In genomic region chr17:26849746-26850357, GRCm38 (mm10) we compare ENCODE assay signal across 8 mouse cellular contexts. TPM values are rescaled to one million over a fixed set of nuclear protein-coding genes. Genes with fewer than 3 reads are reported as not detected.
DNase-seq lines count a peak whose midpoint lies in the region; ATAC-seq and TF ChIP-seq lines count a peak whose summit lies in the region.

No protein-coding gene starts in this region.

- peak; percentile 10 for DNase-seq in adrenal gland, postnatal 10 days
- no peak for DNase-seq in adrenal gland, adult 18-20 months (ENCODE audit: low spot score in 2 of 2)
- no peak for DNase-seq in liver, postnatal 0 days
- no peak for DNase-seq in ovary, postnatal 36 days (ENCODE audit: low spot score)
- no peak for DNase-seq in layer of hippocampus, postnatal 14 days (ENCODE audit: low spot score in 2 of 2)
- DNase-seq in gastrocnemius, postnatal 36 days: no peak

- H3K4me1 ChIP-seq in embryonic facial prominence, embryonic 12.5 days: 0 out of 2 replicates have a peak, but pooled peaks cover 5% of the 10 kb centered on the region
- peaks cover 11% of the 10 kb centered on the region for H3K4me1 ChIP-seq in hindbrain, embryonic 16.5 days (ENCODE audit: control insufficient read depth, insufficient read depth, low read depth, low read length)
- peaks cover 5% of the 10 kb centered on the region for H3K4me1 ChIP-seq in liver, postnatal 0 days (ENCODE audit: insufficient read depth)

- TF ChIP-seq EP300 in liver, postnatal 0 days (IDR thresholded peaks at IDR 0.05; ENCODE audit: low read depth): no peak

- peak overlapping the region; percentile 19 for H3K4me3 ChIP-seq in embryonic facial prominence, embryonic 12.5 days
- H3K4me3 ChIP-seq in hindbrain, embryonic 16.5 days (ENCODE audit: low read length): peak overlapping the region; percentile 16
- H3K4me3 ChIP-seq in liver, postnatal 0 days (ENCODE audit: low read depth, low read length): peak overlapping the region; percentile 38

- H3K9me3 ChIP-seq in embryonic facial prominence, embryonic 12.5 days: no peaks in the 10 kb centered on the region
- no peaks in the 10 kb centered on the region for H3K9me3 ChIP-seq in hindbrain, embryonic 16.5 days (ENCODE audit: control insufficient read depth, low read length)
- H3K9me3 ChIP-seq in liver, postnatal 0 days (ENCODE audit: low read length): no peaks in the 10 kb centered on the region

- no peak overlapping the region for H3K27ac ChIP-seq in embryonic facial prominence, embryonic 12.5 days
- H3K27ac ChIP-seq in hindbrain, embryonic 16.5 days (ENCODE audit: low read depth, low read length): no peak overlapping the region
- no peak overlapping the region for H3K27ac ChIP-seq in liver, postnatal 0 days (ENCODE audit: low read depth)

- peak overlapping the region; percentile 38 for H3K4me2 ChIP-seq in embryonic facial prominence, embryonic 12.5 days (replicated peaks)
- H3K4me2 ChIP-seq in hindbrain, embryonic 16.5 days (ENCODE audit: low read length): peak overlapping the region; percentile 41
- peak overlapping the region; percentile 62 for H3K4me2 ChIP-seq in liver, postnatal 0 days (ENCODE audit: low read depth, low read length)

- under 1% methylated on average over 44 of the region's 44 CpGs for WGBS in embryonic facial prominence, embryonic 12.5 days
- under 1% methylated on average over 44 of the region's 44 CpGs for WGBS in hindbrain, embryonic 16.5 days
- WGBS in liver, postnatal 0 days (ENCODE audit: insufficient replicate concordance): 3% methylated on average over 44 of the region's 44 CpGs

- peaks cover 84% of the 10 kb centered on the region for H3K27me3 ChIP-seq in embryonic facial prominence, embryonic 12.5 days
- peaks cover 68% of the 10 kb centered on the region for H3K27me3 ChIP-seq in hindbrain, embryonic 16.5 days (replicated peaks; ENCODE audit: control insufficient read depth, insufficient read depth, low read length)
- H3K27me3 ChIP-seq in liver, postnatal 0 days (ENCODE audit: insufficient read depth, low read length): peaks cover 85% of the 10 kb centered on the region

- H3K36me3 ChIP-seq in embryonic facial prominence, embryonic 12.5 days: no peaks in the 10 kb centered on the region
- H3K36me3 ChIP-seq in hindbrain, embryonic 16.5 days (ENCODE audit: control insufficient read depth, insufficient read depth, low read length): no peaks in the 10 kb centered on the region
- no peaks in the 10 kb centered on the region for H3K36me3 ChIP-seq in liver, postnatal 0 days (replicated peaks; ENCODE audit: insufficient read depth, low read length)

- TF ChIP-seq CTCF in liver, postnatal 0 days (IDR thresholded peaks at IDR 0.05; ENCODE audit: low read depth): no peak

- no peak for ATAC-seq in embryonic facial prominence, embryonic 12.5 days (ENCODE audit: insufficient number of reproducible peaks, insufficient read depth, low FRiP score, low TSS enrichment)
- no peak for ATAC-seq in hindbrain, embryonic 16.5 days
- ATAC-seq in liver, postnatal 0 days: no peak

- intact Hi-C loops in gastrocnemius, postnatal 36 days (cut with DNase I): no loop called here

- H3K9ac ChIP-seq in embryonic facial prominence, embryonic 12.5 days: no peak overlapping the region
- H3K9ac ChIP-seq in hindbrain, embryonic 16.5 days (ENCODE audit: low read depth, low read length): no peak overlapping the region
- no peak overlapping the region for H3K9ac ChIP-seq in liver, postnatal 0 days (replicated peaks)

RNA-seq across cellular contexts. Expression of gene Nkx2-5, which starts 5.0 kb away (rescaled TPM):
- not detected for total RNA-seq in adrenal gland, postnatal 10 days (2021)
- total RNA-seq in adrenal gland, adult 18-20 months (2021): not detected
- 2.6 and 3.1 TPM in 2 replicates for polyA plus RNA-seq in embryonic facial prominence, embryonic 12.5 days (2016; fragmentation: Nextera tagmentation; extraction: Ambion mirVana)
- polyA plus RNA-seq in hindbrain, embryonic 16.5 days (2015; fragmentation: Nextera tagmentation; extraction: Ambion mirVana): not detected in 2 replicates
- not detected in 2 replicates for polyA plus RNA-seq in liver, postnatal 0 days (2015; fragmentation: Nextera tagmentation; extraction: Ambion mirVana)
- not detected for total RNA-seq in layer of hippocampus, postnatal 14 days (2021)
- total RNA-seq in gastrocnemius, postnatal 36 days (2021): not detected
